Mouse (Mus musculus) heart, postnatal 4 days (tissue): ENCODE results near the gene Nlgn3. TPM values are rescaled to one million over a fixed set of nuclear protein-coding genes. Genes with fewer than 3 reads are reported as not detected.
"Not testable (repeated sequence)": the region's sequence is repeated elsewhere in the genome, so short reads cannot be mapped to it uniquely, and the experiment has no call there.

Source experiments
- DNase-seq: peaks from one replicate; pipeline ENCODE4 v3.0.0; 2021
- total RNA-seq, 2 experiments: library from RNA; stranded (reverse); gene quantifications; 2 replicates each; pipeline ENCODE4 v1.2.3; 2021

The Nlgn3 gene
- total RNA-seq, 2 experiments from 2014 or later, result 1.6 to 2.7 TPM

DNA sequence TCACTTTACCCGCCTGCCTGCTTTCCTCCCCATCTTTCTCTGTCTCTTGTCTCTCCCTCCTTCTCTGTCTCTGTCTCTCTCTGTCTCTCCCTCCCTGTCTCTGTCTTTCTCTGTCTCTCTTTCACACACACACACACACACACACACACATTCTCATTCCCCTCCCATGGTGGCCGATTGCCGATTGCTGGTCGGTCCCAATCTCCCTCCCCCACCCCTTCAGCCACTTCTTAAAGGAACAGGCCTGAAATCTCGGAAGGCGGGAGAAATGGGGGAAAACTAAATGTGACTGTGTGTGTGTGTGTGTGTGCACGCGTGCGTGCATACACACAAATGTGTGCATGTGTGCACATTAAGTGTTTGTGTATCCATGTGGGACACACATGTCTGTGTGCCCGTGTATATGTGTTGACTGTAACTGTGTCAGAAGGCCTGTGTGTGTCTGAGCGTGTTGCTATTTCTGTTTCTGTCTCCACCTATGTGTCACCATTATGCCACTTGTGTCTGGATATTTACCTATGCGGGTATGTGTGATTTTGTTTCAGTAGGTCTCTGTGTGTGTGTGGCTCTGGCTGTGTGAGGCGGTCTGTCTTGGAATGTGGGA is 1.6 kb downstream of the Nlgn3 start:
- peak; percentile 17 for DNase-seq

DNA sequence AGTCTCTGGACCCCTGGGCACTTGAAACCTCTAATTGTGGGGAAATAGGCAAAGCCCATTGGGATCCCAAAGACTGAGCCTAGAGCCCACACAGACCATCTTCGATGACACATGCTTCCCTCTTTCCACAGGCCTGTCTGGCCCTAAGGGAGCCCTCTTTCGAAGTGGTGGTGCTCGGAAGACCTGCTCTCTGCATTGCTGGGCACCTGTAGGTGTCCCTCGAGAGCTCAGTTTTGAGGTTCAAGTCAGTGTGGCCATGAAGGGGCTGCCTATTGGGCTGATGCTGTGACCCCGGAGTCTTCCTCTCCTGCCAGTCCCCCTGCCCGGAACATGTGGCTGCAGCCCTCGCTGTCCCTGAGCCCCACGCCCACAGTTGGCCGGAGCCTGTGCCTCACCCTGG is 2.7 kb downstream of the Nlgn3 start:
- no peak for DNase-seq

DNA sequence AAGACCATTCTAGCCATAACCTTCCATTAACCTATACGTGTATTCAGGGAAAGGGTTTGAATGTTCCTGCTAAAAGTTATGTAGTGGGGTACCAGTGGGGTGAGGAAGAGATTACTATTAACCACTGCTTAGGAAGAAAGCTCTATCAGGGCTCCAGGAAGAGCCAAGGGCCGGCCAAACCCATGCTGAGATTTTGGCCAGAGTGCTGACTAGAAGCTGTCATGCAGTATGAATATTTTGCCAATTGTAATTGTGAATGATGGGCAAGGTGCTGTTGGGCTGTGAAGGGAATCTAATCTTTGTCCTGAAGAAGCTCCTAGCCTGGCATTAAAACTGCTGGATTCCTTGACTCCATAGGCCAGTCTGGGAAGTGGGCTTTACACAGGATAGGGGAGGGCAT is 5.7 kb downstream of the Nlgn3 start:
- DNase-seq, result no peak

DNA sequence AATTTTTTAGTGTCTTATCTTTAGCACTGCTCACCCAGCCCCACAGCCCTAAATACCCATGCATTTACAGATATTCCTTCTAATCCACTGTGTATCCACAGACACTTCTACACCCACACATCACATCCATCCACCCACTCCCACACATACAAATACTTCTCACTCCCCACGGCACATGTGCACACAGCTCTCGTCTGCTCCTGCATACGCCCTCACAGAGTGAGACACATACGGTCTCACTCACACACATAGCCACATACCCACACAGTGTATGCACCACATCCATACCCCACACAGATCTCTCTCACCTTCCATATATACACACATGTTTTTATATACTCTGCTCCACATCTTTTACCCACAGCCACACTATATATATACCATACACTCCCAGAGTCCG is 10.3 kb downstream of the Nlgn3 start:
- DNase-seq, result no peak

DNA sequence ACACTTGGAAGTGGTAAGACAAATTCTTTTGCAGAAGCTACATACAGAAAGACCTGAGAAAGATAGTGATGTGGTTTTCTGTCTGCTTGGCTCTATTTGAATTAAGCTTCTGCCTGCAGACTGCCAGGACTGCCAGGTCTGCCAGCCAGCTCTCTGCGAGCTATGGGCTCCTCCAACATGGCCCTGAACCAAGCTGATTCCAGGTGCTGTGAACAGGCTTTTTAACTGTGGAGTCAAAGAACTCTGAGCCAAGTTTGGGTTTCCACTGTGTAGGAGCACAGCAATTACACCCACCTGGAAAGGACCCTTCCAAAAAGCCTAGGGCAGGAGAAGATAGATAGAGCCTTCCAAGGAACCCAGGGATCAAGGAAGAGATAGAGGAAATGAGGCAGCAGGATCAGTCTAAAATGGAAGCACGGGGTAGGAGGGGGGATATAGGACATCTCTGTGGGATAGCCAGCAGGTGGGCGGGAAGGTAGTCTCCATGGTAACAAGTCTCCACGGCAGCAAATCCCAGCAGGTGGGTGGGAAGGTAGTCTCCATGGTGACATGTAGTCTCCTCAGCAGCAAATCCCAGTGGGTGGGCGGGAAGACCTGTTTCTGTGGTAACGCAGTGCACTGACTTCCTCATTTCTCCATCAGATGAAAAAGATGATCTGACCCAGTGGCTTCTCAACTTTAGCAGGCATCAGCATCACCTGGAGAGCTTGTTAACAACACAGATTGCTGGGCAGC is 14.8 kb downstream of the Nlgn3 start:
- DNase-seq, result no peak

DNA sequence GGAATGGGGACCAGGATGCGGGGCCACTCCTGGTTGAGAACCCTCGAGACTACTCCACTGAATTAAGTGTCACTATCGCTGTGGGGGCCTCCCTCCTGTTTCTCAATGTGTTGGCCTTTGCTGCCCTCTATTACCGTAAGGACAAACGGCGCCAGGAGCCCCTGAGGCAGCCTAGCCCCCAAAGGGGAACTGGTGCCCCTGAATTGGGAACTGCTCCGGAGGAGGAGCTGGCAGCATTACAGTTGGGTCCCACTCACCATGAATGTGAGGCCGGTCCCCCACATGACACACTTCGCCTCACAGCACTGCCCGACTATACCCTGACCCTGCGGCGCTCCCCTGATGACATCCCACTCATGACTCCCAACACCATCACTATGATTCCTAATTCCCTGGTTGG is 20.8 kb downstream of the Nlgn3 start:
- DNase-seq, result no peak

DNA sequence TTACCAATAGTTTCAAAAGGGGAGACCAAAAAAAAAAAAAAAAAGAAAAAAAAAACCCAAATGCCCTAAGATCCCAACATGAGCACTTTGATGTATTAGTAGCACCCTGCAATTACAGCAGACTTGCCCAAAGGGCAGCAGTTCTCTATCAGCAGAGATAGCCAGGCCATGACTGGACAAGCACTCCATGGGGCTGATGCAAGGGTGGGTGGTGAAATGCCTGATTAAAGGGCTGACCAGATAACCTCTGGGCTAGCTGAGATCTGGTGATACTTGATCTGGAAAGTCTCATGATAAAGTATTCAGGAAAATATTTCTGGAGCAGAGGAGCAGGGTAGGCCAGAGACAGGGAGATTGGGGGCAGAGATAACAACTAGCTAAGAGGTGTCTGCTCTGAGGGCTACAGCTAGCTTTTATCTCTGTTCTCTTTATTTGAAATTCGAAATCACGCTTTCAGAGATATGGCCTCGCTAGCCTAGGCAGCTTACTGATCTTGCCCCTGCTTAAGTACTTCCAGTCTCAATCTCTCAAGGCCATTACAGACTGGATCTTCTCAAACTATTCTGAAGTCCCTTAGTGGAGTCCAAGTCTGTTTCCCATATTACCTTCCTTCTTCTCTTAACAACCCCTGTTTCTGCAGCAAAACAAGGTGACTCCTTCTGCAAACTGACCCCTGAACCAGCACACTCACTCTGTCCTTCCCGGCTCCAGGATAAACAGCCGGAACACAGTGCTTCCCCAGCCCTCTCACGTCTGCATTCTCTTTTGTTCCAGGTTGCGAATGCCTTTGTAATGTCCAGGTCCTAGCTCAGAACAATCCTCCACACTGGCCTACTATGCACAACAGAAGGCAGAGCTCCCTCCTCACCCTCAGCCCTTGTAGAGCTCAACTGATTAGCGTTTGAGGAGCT is 27.3 kb downstream of the Nlgn3 start:
- no peak for DNase-seq

DNA sequence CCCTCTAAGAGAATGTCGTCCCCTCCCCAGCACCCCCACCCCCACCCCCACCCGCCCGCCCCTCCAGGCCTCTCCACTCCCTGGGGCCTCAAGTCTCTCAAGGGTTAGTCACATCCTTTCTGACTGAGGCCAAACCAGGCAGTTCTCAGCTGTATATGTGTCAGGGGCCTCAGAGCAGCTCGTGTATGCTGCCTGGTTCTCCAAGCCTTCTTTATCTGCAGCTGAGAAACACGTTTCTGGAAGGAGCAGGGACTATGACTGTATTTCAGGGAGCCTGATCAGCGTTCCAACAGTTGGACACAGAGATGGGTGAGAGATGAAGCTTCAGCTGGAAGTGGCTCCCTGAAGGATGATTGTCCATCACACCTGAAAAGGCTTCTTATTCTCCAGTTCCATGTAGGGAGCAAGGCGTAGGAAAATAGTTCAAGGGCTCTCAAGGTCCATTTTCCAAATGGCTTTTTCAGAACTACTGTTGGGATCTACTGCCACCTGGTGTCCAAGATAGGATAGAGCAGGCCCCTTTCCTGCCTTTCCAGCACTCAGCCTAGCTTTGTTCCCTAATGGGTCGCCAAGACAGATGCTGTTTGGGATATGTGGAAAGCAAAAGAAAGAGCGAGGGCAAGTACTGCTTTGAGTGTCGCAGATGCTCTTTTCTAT is 30.5 kb downstream of the Nlgn3 start:
- DNase-seq, result peak; percentile 73

DNA sequence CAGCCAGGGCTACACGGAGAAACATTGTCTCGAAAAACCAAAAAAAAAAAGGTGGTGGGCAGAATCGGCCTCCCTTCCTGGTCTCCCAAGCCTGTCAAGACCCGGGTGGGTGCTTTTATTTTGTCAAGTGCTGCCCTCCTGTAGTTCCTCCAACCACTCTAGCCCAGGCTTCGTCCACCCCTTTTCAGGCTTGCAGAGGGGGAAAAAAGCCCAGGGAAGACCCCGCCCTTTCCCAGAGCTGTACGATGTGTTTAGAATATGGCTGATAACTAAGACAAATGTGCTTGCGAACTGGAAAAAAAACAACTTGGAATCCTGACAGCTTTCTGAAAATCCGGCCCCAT is 33.0 kb downstream of the Nlgn3 start:
- no peak for DNase-seq

DNA sequence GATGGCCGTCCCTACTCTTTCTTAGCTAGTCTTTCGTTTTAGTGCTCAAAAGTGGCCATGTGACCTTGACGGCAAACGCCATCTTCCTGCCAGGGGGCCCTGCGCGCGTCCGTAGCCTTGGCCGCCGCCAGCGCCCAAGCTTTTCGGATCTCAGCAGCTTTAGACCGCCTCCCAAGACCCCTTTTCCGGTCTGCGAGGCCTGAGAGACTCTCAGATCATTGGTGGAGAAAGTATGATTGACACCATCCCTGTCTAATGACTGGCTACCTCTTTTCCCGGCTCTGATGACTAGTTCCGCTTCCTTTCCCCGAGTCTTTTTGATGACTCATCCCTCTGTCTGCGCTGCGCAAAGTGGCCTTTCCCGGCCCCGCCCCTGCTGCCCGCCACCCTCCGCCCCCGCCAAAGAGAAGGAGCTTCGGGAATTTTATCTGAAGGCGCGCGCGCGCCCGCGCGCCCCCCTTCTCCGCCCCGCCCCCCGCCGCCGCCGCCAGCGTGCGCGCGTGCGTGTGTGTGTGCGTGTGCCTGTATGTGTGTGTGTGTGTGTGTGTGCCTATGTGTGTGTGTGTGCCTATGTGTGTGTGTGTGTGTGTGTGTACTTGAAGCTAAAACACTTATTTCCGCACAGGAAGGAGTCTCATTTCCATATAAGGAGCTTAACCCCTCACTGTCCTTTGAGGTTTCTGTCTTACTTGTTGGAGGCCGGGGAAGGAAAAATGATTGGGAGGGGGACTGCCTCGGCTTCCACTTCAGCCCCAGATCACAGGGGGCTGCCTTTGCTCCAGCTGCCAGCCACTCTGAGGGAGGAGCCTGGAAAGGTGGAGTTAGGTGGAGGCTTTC is 33.6 kb downstream of the Nlgn3 start:
- DNase-seq, result peak; percentile 86

DNA sequence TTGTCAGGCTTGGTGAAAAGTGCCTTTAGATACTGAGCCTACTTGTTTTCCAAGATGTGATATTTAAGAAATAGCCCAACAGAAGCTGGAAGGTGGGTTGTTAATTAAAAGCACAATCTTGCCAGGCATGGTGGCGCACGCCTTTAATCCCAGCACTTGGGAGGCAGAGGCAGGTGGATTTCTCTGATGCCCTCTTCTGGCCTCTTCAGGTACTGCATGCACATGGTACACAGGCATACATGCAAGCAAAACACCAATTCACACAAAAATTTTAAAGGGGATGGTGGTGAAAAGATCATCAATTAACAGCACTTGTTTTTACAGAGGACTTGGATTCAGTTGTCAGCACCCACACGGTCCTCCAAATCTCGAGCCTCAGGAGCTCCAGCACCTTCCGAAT is 35.6 kb downstream of the Nlgn3 start:
- no peak for DNase-seq

DNA sequence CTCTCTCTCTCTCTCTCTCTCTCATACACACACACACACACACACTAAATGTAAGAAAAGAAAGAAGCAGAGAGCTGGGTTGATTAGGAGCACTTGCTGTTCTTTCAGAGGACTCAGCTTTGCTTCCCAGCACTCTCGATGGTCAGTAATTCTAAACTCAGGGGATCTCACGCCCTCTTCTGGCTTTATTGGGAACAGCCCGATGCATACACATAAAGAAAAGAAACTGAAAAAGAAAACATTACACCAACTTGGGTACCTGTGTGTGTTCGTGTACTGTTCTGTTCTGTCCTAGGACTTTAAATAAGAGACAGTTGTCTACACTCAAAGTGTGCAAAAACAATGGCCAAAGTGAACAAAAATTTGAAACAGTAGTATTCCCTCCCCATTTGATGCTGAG is 39.7 kb downstream of the Nlgn3 start:
- DNase-seq, result no peak

DNA sequence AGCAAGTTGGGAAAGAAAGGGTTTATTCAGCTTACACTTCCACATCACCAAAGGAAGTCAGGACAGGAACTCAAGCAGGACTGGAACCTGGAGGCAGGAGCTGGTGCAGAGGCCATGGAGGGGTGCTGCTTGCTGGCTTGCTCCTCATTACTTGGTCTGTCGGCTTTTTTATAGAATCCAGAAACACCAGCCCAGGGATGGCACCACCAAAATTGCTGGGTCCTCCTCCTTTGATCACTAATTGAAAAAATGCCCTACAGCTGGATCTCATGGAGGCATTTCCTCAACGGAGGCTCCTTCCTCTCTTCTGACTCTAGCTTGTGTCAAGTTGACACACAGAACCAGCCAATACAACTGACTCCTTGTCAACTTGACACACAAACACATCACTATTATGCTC is 43.9 kb downstream of the Nlgn3 start:
- not testable (repeated sequence) for DNase-seq

DNA sequence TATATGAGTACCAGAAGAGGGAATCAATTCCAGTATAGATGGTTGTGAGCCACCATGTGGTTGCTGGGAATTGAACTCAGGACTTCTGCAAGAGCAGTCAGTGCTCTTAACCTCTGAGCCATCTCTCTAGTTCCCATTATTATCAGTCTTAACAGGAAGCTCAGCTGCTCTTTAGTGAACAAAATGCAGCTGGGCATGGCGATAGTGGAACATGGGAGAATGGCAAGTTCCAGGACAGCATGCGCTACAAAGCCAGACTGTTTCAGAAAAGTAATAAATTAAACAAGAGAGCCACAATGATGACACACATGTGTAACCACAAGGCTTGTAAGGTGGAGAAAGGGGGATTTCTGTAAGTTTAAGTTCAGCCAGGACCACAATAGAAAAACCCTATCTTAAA is 46.5 kb downstream of the Nlgn3 start:
- DNase-seq, result no peak

DNA sequence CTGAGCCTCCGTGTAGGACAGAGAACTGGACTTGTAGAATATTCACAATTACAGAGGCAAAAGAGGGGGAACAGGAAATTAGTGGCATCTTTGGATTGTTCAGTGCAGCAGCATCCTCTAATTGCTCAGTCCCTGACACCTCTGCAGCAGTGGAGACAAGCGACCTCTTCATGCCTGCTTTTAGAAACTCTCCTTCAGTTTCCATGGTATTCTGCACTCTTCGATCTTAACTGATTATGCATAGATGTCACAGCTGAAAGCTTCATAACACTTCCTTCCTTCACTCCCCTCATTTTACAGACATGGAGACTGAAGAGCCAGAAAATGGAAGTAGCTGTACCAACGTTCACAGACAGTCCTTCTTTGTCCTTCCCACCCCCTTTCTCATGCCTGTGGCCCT is 47.5 kb downstream of the Nlgn3 start:
- no peak for DNase-seq

DNA sequence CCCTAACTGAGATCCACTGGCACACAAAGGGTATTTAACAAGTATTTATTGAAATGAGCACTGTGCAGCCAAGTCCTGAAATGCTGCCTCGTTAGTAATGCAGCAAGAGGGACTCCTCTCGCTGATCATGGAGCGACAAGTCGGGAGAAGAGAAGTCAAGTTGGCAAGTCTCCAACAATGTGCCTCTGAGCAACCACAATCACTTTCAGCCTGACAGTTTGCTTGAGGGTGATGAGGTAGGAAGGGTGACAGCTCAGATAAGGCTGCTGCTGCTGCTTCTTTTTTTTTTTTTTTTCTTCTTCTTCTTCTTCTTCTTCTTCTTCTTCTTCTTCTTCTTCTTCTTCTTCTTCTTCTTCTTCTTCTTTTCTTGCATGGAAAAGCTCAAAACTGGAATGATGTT is 52.2 kb downstream of the Nlgn3 start:
- no peak for DNase-seq

DNA sequence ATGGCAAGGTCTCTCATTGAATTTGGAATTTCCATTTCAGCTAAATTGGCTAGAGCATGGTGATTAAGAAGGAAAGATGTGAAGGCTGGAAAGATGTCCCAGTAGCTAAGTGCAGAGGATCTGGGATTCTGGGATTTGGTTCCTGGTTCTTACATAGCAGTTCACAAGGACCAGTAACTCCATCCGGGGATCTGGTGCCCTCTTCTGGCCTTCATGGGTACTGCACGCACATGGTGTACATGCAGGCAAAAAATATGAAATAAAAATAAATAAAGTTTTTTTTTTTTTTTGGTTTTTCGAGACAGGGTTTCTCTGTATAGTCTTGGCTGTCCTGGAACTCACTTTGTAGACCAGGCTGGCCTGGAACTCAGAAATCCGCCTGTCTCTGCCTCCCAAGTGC is 59.9 kb downstream of the Nlgn3 start:
- peak; percentile 21 for DNase-seq

DNA sequence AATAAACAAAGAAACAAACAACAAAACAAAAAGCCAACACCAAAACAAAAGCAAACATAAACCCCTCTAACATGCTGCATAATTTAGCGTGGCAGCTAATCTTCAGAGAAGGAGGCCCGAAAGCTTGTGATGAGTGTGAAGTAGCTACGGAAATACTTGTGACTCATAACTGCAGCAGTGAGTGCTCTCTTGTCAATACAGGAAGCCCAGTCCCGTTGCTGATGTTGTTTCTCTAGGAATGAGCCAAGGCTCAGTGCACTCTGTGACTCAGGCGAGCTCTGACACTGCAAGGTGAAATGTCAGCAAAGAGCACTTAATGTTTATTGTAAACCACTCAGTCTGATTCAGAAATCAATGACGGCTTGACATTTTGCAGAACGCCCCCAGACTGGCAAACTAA is 70.0 kb downstream of the Nlgn3 start:
- DNase-seq, result no peak

DNA sequence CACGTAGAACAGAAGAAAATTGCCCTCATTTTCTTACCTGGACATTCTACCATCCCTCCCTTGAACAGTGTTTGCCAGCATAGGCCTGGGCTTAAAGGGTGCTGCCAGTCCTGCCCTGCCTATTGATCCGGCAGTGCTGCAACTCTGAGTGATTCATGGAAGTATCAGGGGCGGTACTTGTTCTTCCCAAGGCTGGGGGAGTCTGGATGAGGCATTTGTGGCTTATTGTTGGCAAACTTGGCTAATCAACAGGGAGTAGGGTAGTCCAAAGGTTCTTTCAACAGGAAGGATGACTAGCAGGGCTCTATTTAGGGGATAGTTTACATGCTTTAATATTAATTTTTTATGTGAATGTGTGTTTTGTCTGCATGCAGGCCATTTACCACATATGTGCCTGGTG is 71.6 kb downstream of the Nlgn3 start:
- DNase-seq, result no peak

DNA sequence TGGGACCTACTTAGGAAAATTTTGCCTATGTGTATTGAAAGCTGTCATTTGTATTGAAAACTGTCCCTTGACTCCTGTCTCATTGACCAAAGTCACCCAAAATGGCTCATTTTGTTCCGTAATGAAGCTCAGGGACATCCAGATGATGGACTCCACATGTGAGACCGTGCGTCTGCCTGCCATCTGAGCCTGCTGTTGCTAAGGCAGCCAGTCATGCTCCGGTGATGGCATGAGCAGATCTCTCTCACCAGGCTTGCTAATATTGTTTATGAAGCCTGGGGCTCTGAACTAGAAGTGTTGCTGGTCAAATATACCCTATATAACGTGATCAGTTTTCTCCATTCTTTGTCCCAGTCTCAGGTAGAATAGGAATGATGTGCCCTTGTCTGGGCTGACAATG is 74.0 kb downstream of the Nlgn3 start:
- DNase-seq, result no peak
